Mouse (Mus musculus) right cerebral cortex, postnatal 4 days (tissue): ENCODE data around the gene Rnft1.

Source experiments
- DNase-seq: peaks from one replicate; pipeline ENCODE4 v3.0.0-alpha.2; 2022

Gene Rnft1

DNA sequence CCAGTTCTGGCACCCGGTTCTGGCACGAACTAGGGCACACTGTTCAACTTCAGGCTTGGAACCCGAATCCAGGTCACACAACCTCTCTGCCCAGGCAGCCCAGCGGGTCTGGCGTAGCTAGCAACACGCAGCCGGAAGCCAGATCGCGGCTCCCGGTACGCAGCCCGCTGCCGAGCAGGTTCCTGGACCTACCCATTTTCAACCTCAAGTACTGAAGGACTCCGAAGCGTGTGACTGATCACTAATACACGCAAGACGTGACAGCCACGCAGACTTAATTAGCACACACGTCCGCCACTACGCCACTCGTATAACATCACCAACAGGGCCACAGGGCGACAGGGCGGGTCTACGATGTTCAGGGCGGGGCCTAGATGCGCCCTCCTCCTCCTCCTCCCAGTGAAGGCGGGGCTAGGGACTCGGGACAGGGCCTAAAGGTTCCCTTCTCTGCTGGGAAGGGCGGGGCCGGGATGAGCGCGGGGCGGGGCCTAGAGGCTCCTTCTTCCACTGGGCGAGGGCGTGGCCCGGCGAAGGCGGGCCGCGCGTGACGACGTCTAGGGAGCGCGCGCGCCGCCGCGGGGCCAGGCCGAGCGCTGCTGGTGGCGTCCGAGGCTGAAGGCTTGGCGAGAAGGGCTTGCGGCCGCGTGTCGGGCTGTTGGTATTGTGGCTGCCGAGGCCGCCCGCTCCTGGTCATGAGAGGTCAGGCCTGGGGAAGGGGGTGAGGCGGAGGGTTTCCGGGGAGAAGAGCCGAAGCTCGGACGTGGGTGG is at the start of gene Rnft1:
Gene Rnft1, plus strand, starts transcription at position 557 of the 768 bp plus-strand sequence.
- peak; percentile 96 for DNase-seq

DNA sequence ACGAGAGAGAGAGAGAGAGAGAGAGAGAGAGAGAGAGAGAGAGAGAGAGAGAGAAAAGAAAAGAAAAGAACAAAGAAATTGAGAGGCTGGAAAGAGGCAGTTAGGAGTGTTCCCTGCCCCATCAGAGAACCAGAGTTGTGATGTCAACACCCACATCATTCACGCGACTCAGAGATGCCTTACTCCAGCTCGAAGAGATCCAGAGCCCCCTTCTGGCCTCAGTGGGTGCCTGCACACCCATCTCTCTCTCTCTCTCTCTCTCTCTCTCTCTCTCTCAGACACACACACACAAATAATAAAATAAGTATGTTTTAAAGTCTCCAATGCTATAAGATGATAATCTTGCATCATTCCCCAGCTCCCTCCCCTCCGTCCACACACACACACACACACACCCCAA is 47.6 kb upstream of the Rnft1 start:
- no peak for DNase-seq

DNA sequence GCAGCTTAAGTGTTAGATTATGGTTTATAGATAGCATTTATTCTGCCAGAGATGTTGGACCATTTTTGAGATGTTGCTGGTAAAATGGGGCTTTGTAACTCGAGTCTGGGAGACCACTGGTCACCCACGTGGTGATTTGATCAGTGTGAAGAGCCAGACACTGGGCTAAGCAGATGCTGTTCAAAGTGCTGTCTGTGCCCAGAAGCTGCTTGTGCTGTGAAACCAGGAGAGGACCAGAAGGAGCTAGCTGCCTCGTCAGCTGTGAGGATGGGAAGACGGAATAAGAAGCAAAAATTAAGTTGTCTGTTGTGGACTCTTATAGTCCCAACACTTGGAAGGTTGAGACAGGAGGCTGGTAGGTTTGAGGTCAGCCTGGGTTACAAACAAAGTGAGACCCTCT is 46.2 kb upstream of the Rnft1 start:
- no peak for DNase-seq

DNA sequence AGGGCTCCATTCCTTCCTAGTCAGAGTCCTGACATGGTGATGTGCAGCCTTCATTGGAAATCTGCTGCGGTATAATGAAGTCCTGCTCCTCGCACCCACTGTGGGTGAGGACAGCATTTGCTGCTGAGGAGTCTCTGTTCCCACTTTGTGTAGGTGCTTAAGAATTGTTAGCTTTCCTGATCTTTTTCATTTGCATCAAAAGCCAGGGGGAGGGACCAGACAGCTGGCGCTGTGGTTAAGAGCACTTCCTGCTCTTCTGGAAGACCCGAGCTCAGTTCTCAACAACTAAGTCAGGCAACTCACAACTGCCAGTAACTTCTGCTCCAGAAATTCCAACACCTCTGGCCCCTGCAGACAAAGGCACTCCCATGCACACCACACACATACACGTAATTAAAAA is 43.7 kb upstream of the Rnft1 start:
- no peak for DNase-seq

DNA sequence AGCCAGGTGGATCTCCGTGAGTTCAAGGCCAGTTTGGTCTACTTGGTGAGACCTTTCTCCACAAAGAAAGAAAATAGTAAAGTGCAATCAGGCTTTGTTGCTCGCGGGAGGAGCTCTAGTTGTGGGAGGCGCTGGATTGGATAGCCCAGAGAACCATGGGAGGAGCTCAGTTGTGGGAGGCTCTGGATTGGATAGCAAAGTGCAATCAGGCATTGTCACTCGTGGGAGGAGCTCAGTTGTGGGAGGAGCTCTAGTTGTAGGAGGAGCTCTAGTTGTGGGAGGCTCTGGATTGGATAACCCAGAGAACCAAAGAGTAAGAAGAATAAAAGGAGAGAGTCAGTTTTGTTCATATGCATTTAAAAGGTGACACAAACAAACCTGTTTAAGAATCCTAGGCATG is 30.5 kb upstream of the Rnft1 start:
- no peak for DNase-seq

DNA sequence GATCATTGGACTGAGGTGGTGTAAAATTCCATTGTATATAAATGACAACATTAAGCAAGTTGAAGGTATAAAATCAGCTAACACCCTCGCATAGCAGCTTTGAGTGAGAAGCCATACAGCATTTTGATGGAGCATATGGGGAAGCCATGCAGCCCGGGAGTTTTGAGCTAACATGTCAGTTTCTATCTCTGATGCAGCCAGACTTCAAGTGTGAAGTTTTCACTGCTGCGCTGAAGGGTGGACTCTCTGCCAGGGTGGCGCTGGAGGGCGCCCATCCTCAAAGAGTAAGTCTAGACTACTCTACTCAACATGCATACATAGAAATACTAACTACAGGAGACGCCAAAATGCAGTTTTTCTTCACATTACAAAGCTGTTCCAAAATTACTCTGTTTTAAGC is 26.9 kb upstream of the Rnft1 start:
- DNase-seq: peak; percentile 53

DNA sequence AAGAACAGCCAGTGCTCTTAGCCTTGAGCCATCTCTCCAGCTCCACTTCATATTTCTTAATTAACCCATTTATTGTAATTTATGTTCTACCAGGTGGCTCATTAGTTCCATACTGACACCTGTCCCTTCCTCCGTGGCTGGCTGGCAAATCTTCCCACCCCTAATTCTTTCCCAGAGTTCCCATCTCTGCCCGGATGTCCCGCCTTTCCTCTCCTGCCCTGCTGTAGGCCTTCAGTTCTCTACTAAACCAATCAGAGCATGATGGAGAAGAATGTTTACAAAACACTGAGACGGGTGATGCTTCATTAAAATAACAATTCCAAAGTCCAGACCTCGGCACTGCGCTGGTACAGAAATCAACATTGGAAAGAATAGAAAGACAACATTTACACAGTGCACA is 25.6 kb upstream of the Rnft1 start:
- DNase-seq: no peak

DNA sequence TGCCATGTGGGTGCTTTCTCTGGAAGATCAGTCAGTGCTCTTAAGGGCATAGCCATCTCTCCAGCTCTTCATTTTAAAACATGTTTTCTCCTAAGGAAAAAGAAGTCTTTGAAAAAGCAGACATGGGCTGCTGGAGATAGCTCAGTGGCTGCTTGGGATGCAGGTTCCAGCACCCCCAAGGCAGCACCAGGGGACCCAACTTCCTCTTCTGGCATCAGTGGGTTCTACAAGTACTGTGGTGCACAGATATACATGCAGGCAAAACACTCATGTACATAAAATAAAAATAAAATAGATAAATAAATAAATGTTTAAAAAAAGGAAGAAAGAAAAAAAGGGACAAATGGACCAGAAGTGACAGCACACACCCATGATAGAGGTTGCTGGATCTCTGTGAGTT is 21.9 kb upstream of the Rnft1 start:
- no peak for DNase-seq

DNA sequence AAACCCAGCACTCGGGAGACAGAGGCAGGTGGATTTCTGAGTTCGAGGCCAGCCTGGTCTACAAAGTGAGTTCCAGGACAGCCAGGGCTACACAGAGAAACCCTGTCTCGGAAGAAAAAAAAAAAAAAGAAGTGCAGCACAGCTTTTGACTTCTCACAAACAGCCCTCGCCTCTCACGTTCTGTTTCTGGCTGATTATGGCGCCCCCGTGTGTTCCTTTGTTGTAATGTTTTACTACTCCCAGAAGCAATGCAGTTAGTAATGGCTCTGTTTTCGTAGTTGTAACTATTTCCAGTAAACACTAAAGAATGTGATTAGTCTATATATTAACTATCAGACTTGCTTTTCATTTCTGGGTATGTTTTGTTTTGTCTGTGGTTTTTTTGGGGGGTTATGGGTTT is 20.2 kb upstream of the Rnft1 start:
- DNase-seq: peak; percentile 80

DNA sequence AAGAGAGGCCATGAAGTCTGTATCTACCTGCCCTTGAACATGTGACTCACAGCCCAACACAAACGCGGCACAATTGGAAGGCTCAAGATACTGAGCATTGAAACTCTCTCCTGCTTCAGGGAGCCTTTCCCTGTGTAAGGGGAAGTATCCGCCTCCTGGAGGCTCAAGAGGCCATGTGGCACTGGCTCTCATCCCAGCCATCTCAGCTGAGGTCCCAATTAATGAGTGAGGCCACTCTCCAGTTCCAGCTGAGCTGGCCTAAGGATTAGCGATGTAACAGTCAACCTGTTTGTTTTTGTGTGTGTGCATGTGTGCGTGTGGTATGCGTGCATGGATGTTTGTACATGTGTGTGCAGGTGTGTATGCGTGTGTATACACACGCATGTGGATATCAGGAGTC is 16.1 kb upstream of the Rnft1 start:
- DNase-seq: no peak

DNA sequence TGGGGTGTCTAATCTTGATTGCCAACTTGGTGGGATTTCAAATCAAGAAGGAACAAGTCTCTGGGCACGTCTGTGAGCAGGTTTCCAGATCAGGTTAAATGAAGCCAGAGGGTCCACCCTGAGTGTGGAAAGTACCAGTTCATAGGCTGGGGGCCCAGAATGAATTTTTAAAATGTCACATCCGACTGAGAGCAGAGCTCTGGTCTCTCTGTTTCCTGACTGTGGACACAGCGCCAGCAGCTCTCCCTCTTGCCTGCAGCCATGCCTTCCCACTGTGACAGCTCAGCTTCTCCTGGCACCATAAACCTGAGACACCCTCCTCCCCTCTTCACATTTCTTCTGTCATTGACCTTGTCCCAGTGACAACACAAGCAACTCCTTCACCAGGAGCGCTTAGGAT is 15.5 kb upstream of the Rnft1 start:
- no peak for DNase-seq

DNA sequence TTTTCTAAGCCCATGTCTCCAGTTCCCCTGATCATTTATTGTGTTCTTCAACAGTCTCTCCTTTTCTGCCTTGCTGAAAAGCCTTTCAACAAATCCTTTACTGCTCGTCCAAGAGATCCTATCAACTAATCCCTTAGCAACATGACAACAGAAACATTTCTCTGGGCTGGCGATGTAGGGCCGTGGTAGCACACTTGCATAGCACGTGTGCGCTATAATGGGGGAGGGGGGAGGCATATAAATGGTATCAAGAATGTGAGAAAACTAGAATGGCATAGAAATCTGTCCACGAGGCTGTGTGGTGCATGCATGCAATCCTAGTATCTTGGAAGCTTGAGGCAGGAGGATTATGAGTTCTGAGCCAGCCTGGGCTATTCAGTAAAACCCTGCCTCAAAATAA is 12.7 kb upstream of the Rnft1 start:
- DNase-seq: peak; percentile 13

DNA sequence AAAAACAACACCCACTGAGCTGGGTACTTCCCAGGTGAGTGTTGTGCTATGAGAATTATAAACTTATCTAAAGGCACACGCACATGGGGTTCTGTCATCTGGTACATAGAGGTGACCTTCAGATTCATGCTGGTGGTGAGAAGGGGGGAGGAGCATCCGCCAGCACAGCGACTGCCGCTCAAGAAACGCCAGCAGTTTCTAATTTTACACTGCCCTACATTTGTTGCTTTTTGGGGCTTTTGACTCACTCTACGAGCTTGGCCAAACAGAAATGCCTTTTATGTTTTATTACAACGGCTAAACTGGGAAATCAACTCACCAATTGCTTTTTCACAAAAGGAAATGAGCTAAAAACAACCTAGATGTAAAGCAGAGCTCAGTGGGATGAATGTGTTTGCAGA is 11.7 kb upstream of the Rnft1 start:
- DNase-seq: peak; percentile 18

DNA sequence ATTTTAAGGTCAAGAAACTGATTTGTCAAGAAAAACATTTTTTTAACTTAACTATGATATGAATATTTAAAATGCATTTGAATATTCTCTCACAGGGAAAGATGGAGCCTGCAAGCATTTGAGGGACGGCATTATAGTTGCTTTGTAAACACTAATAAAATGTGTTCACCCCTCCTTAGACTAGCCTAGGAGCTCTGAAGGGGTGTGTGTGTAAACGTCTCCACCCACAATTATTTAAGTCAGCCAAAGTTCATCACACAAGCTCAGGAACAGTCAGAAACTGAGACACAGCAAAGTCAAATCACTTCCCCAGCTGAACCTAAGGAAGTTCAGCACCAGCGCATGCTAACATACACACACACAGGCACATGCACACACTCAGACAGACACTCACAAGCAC is 10.9 kb upstream of the Rnft1 start:
- DNase-seq: no peak

DNA sequence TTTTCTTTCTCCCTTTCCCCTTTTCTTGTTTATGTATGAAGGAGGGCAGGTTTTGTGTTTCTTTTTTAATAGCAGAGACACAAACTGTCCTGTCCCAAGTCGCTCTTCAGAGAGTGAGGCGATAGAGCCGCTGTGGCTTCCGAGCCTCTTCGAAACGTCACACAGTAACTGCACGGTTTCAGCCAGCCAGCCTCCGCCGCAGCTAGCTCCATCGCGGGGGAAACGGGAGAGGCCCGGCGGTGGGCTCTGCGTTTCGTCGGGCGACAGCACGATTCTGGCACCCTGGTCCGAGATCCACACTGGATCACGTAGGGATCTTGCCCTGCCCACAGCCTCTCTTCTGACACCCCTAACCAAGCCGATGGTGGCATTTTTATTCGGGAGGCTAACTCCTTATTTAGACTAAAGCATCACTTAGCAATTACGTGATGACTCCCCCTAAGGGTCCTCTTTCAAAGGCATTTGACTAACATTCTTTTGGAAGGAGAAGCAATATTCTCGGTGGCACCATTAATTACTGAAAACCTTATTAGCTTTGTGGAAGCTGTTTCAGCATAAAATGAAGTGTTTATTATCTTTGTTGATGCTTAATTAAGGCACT is 553 bp downstream of the Rnft1 start:
- peak; percentile 58 for DNase-seq

DNA sequence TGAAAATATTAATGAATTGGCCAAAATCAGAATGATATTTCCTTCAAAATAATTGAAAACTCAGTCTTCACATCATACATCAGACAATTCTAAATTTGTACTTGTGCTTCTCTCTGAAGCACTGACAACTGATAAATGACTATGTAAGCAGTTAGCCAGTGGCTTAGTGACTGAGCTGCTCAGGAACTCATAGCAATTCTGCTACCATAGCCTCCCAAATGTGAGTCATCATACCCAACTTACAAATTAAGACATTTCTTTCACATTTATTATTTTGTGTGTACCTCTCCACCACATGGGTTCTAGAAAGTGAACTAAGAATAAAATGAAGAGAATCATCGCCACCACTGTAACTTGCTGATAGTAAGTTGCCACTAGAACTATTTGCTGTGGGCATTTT is 6.3 kb downstream of the Rnft1 start:
- DNase-seq: no peak

DNA sequence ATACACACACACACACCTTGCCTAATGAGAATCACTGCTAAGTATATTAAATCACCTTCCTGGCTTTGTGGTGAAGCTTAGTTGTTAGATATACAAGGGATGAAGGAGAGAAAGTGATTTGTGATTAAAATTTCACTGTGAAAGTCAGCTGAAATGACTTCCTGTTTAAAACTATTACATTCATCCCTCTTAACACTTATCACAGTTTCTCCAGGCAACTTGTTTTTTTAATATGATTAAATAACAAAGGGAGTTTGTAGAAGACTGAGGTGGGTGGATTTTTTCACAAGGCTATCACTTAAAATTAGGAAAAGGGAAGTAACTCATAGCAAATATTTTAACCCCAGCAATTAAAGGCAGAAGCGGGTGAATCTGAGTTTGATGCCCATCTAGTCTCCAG is 12.9 kb downstream of the Rnft1 start:
- DNase-seq: no peak

DNA sequence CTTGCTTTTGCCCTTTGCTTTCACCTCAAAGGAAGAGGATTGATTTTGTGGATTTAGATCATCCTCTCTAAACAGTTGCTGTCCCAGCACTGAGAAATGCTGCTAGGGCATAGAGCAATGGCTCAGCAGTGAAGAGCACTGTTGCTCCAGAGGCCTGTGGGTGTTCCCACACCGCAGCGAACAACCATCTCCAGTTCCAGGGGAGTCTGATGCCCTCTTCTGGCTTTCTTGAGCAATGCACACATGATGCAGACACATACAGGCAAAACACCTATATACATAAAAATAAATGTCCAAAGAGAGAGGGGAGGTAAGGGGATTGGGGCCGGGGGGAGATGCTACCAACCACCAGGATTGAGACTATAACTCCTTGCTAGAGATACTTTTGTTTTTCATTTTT is 13.5 kb downstream of the Rnft1 start:
- no peak for DNase-seq

DNA sequence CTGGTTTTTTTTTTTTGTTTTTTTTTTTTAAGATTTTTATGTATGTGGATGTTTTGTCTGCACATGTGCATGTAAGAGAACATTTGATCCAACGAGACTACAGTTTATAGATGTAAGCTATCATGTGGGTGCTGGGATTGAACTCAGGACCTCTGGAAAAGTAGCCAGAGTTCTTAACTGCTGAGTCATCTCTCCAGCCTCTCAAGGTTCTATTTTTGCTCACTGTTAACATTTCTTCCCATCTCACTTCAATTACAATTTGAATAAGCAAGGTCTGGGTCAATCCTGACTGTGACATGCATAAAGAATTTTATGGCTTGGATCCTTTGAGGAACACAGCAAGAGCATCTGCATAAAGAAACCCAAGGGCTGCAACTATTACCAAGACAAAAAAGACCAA is 16.3 kb downstream of the Rnft1 start:
- no peak for DNase-seq

DNA sequence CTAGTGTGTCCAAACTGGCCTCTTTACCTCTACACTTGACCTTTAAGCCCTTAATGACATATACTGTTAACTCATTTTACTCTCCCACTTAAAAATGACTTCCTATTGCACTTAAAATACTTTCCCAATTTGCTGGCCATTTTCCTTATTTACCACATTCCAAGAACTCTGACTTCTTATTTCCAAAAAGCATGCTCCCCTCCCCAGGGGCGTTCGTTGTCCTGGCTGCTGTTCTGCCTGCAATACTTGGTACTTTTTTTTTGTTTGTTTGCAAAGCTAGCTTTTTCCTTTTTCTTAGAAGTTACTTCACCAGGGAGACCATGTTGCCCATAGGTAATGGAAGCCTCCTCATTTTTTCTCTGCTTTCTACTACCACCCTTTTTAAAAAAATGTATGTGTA is 18.7 kb downstream of the Rnft1 start:
- DNase-seq: no peak

DNA sequence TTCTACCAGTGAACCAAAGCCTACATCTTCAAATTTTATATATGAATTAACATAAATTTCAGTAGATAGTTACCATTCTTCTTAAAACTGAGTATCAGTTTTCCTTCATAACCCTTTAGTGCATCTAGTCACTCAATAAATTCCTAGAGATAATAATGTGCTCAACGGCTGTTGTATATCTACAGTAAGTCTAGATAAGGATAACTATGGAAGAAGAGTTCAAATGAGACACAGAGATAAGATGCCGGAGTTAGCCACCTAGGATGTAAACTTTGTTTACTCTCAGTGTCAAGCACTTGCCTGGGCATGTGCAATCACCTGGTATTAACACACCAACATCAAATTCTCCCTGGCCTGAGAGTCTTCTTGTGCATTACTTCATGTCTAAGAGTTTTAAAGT is 22.9 kb downstream of the Rnft1 start:
- DNase-seq: no peak

DNA sequence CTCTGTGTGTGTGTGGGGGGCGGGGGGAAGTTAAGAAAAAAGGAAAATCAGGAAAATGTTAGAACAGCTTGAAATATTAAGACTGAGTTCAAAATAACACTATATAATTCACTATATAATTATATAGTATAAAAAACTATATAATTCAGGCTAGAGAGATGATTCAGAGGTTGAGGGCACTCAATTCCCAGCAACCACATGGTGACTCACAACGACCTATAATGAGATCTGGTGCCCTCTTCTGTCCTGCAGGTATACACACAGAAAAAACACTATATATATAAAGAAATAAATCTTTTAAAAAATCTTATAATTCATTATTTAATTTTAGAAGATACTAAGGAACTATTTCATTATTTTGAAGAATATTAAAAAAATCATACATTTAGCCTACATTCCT is 23.5 kb downstream of the Rnft1 start:
- no peak for DNase-seq

DNA sequence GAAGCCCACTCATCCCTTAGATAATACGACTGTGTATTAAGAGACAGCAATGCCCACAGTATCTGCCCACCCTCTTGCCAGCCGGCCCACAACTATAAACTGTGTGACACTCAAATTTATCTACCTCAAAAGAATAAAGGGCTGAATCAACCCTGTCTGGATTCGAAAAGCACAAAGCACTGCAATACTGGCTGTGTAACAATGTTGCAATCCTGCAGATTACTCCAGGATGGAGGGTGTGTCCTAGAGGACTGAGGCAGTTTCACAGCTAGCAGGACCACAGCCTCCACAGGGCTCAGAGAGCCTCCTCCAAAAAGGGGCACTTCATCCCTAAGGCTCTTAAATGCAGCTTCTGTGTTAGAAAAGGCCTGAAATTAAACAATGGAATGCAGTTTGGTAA is 32.2 kb downstream of the Rnft1 start:
- no peak for DNase-seq

DNA sequence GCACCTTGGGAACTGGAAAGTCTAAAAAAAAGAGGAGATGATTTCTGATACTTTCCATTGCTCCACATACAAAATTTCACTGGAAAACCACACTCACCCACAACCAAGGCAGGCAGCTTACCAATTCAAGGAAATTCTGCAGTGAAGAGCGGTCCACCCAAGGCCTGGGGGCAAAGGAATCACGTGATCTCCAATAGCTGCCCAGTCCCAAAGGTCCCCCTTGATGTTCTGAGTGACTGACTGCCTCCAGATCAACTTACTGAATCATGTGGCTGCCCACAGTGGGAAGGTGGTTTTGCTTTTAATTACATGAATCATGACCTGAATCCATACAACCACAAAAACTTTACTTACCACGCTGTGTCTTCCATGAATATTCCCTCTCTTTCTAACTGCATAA is 32.8 kb downstream of the Rnft1 start:
- DNase-seq: no peak

DNA sequence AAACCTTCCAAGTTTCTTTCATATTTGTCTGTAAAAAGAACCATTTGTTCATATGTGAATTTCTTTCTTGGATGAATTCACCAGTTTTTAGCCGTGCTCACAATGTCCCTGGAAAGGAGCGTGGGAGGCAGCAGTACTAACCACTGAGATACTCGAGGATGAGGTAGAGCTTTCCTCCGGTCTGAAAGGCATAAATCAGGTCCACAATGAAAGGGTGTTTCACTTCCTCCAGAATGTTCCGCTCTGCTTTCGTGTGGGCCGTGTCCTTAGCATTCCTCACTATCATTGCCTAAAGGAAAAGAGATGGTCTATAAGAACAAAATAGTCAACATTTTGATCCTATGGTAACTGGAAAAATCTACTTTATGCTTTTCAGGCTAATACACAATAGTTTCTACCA is 35.3 kb downstream of the Rnft1 start:
- DNase-seq: no peak
